Mouse (Mus musculus) midbrain, embryonic 10.5 days (tissue): Measurements from ENCODE around the gene Erbb2. TPM values are rescaled to one million over a fixed set of nuclear protein-coding genes. Genes with fewer than 3 reads are reported as not detected.

ENCODE experiments used
- DNase-seq: peaks from one replicate; pipeline ENCODE4 v3.0.0-alpha.2; 2017; ENCODE audit warnings: low spot score
- H3K27ac ChIP-seq: fragments of 300-500 bp; sonication (generic); replicated peaks from 2 replicates; pipeline ENCODE4 v1.5.1; 2016; ENCODE audit warnings: mild to moderate bottlenecking
- H3K27me3 ChIP-seq: fragments of 300-500 bp; sonication (generic); 2 replicates; pipeline ENCODE4 v1.6.1; 2016; ENCODE audit warnings: low read depth, mild to moderate bottlenecking; ENCODE audit not compliant: poor library complexity, severe bottlenecking
- H3K36me3 ChIP-seq: fragments of 300-500 bp; sonication (generic); 2 replicates; pipeline ENCODE4 v1.6.1; 2016; ENCODE audit warnings: mild to moderate bottlenecking, moderate library complexity
- H3K4me1 ChIP-seq: fragments of 300-500 bp; sonication (generic); 2 replicates; pipeline ENCODE4 v1.6.1; 2016
- H3K4me3 ChIP-seq: fragments of 300-500 bp; sonication (generic); 2 replicates; pipeline ENCODE4 v1.5.1; 2016; ENCODE audit warnings: mild to moderate bottlenecking, moderate library complexity
- H3K9me3 ChIP-seq: fragments of 300-500 bp; sonication (generic); replicated peaks from 2 replicates; pipeline ENCODE4 v1.6.1; 2016; ENCODE audit warnings: mild to moderate bottlenecking
- WGBS: fragments of 180-500 bp; shearing (Covaris S2); methylation state at CpG from one replicate; pipeline ENCODE4 v1.1.7; 2016; 5-methylcytosine and 5-hydroxymethylcytosine counted together
- polyA plus RNA-seq: library from polyadenylated mRNA; unstranded; fragments of >200 nt; fragmentation: Nextera tagmentation; extraction: Ambion mirVana; gene quantifications from 2 replicates; pipeline ENCODE4 v1.2.1, GENCODE M21; 2016

Erbb2 gene
- 21.8 and 22.4 TPM in 2 replicates for polyA plus RNA-seq

GRCm38 (mm10) chr11:98412273-98412796 is at the start of gene Erbb2:
Gene Erbb2 (plus strand): TSS chr11:98412470.
- Histone ChIP-seq H3K27ac (peak within 1 kb of the TSS; percentile 92), H3K27me3 (peaks cover 64% of the 10 kb centered on the region), H3K9me3 (no peaks in the 10 kb centered on the region), H3K4me1 (peaks cover 54% of the 10 kb centered on the region), H3K36me3 (no peaks in the 10 kb centered on the region), H3K4me3 (peak within 1 kb of the TSS; percentile 96)
- WGBS = under 1% methylated on average over 48 of the region's 49 CpGs
- DNase-seq = peak; percentile 85

DNA sequence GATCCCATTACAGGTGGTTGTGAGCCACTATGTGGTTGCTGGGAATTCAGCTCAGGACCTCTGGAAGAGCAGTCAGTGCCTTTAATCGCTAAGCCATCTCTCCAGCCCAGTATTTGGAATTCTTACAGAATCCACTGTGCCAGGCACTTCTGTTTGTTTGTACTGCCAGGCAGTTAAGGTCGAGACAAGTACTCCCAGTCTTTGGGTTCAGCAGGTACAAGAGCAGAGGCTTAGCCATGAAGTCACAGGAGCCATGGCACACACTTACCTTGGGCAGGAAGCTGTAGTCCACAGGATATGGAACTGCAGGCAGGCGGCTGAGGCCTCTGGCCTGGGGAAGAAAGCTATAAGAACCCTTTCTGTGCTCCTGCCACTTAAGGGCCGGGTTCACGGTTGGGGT is 48.5 kb upstream of the Erbb2 start:
- DNase-seq = no peak
- no peaks in the 10 kb centered on the region for H3K27me3 ChIP-seq
- H3K36me3 ChIP-seq = peaks cover 11% of the 10 kb centered on the region; the same call in 1 of the 2 replicates
- WGBS = 82% methylated on average over 5 of the region's 5 CpGs
- H3K9me3 ChIP-seq = no peaks in the 10 kb centered on the region
- peaks cover 42% of the 10 kb centered on the region for H3K4me1 ChIP-seq
- H3K4me3 ChIP-seq = no peak overlapping the region
- H3K27ac ChIP-seq = no peak overlapping the region

GRCm38 (mm10) chr11:98364410-98364809 is 47.9 kb upstream of the Erbb2 start:
- Histone ChIP-seq H3K4me3 (no peak overlapping the region), H3K27me3 (no peaks in the 10 kb centered on the region), H3K4me1 (peaks cover 41% of the 10 kb centered on the region), H3K36me3 (peaks cover 11% of the 10 kb centered on the region; the same call in 1 of the 2 replicates), H3K9me3 (no peaks in the 10 kb centered on the region), H3K27ac (no peak overlapping the region)
- DNase-seq = no peak
- 97% methylated on average over 5 of the region's 5 CpGs for WGBS

- H3K4me1 ChIP-seq = peaks cover 41% of the 10 kb centered on the region
- 84% methylated on average over 10 of the region's 10 CpGs for WGBS
- no peak for DNase-seq
- H3K27me3 ChIP-seq = no peaks in the 10 kb centered on the region
- H3K9me3 ChIP-seq = no peaks in the 10 kb centered on the region
- no peak overlapping the region for H3K4me3 ChIP-seq
- peaks cover 11% of the 10 kb centered on the region; the same call in 1 of the 2 replicates for H3K36me3 ChIP-seq
- H3K27ac ChIP-seq = no peak overlapping the region
Observed at GRCm38 (mm10) chr11:98366290-98366689, 46.0 kb upstream of the Erbb2 start.

GRCm38 (mm10) chr11:98367171-98367862 is 45.0 kb upstream of the Erbb2 start:
- DNase-seq = no peak
- WGBS = 86% methylated on average over 10 of the region's 10 CpGs
- H3K4me3 ChIP-seq = no peak overlapping the region
- H3K36me3 ChIP-seq = peaks cover 11% of the 10 kb centered on the region; the same call in 1 of the 2 replicates
- no peaks in the 10 kb centered on the region for H3K27me3 ChIP-seq
- H3K4me1 ChIP-seq = peaks cover 41% of the 10 kb centered on the region
- H3K9me3 ChIP-seq = no peaks in the 10 kb centered on the region
- H3K27ac ChIP-seq = no peak overlapping the region

DNA sequence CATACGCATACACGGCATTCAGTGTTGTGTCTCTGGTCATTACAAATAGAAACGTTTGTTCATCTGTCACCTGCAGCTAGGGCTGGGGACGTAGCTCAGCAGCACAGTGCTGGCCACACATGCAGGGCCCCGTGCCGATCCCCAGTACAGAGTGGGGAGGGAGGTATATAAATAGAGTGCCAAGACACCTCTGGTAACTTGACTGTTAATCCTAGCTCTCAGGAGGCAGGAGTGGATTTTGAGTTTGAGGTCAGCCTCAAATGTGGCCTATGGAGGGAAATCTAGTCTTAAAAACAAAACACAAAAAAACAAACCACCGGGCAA is 44.4 kb upstream of the Erbb2 start:
- Histone ChIP-seq H3K4me1 (peaks cover 41% of the 10 kb centered on the region), H3K9me3 (no peaks in the 10 kb centered on the region), H3K27me3 (no peaks in the 10 kb centered on the region), H3K36me3 (peaks cover 14% of the 10 kb centered on the region), H3K27ac (no peak overlapping the region), H3K4me3 (no peak overlapping the region)
- no peak for DNase-seq
- WGBS = 86% methylated on average over 7 of the region's 7 CpGs

- Histone ChIP-seq H3K27me3 (no peaks in the 10 kb centered on the region), H3K4me1 (peaks cover 44% of the 10 kb centered on the region), H3K4me3 (no peak overlapping the region), H3K27ac (no peak overlapping the region), H3K9me3 (no peaks in the 10 kb centered on the region), H3K36me3 (peaks cover 18% of the 10 kb centered on the region)
- no peak for DNase-seq
- 85% methylated on average over 6 of the region's 6 CpGs for WGBS
Observed at GRCm38 (mm10) chr11:98369337-98369736, 42.9 kb upstream of the Erbb2 start.

GRCm38 (mm10) chr11:98370588-98370987 is 41.7 kb upstream of the Erbb2 start:
- Histone ChIP-seq H3K36me3 (peaks cover 31% of the 10 kb centered on the region), H3K27me3 (no peaks in the 10 kb centered on the region), H3K9me3 (no peaks in the 10 kb centered on the region), H3K4me3 (peak overlapping the region; percentile 49; the same call in 1 of the 2 replicates), H3K4me1 (peaks cover 44% of the 10 kb centered on the region), H3K27ac (peak overlapping the region; percentile 92)
- WGBS = 87% methylated on average over 2 of the region's 2 CpGs
- no peak for DNase-seq

DNA sequence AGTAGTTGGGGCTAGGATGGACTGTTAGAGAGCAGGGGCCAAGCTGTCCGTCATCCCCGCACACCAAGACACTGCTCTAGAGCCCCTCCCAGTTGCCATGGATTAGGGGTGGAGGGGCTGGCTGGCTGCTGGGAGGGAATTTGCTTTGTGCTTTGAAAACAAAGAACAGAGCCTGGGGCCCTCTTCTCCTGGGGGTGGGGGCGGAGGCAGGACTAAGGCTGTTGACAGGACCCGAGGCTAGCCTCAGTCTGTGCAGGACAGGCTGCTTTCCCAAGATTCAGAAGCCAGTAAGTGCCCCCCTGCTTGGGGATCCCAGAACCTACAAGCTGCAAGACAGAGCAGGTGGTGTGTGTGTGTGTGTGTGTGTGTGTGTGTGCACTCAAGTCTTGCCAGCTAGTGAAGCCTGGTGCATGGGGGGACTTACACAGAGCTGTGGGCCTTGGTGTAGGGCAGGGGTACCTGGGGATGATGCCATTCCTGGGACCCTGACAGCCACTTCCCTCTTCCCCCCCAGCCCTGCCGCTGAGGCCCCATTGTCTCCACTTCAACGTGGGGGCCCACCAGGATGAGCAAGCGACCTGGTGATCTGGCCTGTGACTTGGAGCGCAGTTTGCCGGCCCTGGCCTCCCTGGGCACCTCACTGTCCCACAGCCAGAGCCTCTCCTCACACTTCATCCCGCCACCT is 40.6 kb upstream of the Erbb2 start:
- WGBS = 20% methylated on average over 10 of the region's 10 CpGs
- peak; percentile 78 for DNase-seq
- peak overlapping the region; percentile 49 for H3K4me3 ChIP-seq
- H3K4me1 ChIP-seq = peaks cover 44% of the 10 kb centered on the region
- H3K9me3 ChIP-seq = no peaks in the 10 kb centered on the region
- H3K27ac ChIP-seq = peak overlapping the region; percentile 92
- no peaks in the 10 kb centered on the region for H3K27me3 ChIP-seq
- peaks cover 37% of the 10 kb centered on the region for H3K36me3 ChIP-seq

GRCm38 (mm10) chr11:98372406-98372805 is 39.9 kb upstream of the Erbb2 start:
- H3K4me1 ChIP-seq = peaks cover 44% of the 10 kb centered on the region
- H3K27ac ChIP-seq = peak overlapping the region; percentile 92
- peaks cover 43% of the 10 kb centered on the region for H3K36me3 ChIP-seq
- no peaks in the 10 kb centered on the region for H3K27me3 ChIP-seq
- no peaks in the 10 kb centered on the region for H3K9me3 ChIP-seq
- WGBS = 4% methylated on average over 2 of the region's 2 CpGs
- peak; percentile 75 for DNase-seq
- peak overlapping the region; percentile 49 for H3K4me3 ChIP-seq

DNA sequence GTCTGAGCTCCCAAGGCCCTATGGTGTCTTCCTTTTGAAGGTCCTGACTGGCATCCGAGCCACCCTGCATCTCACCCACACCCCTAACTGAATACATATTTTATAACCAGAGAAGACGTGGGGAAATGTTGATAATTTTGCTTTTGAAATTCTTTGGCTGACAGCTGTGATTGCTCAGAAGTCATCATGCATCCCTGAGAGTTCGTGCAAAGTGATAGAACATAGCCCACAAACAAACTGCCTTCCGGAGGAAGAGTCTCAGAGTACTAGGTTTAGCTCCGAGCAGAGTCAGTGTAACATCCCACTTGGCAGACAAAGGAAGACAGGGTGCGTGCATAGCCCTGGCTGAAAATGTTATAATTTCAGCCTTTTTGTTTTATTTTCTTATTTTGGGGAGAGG is 39.0 kb upstream of the Erbb2 start:
- DNase-seq = no peak
- H3K27ac ChIP-seq = no peak overlapping the region; the same call in 1 of the 2 replicates
- H3K36me3 ChIP-seq = peaks cover 51% of the 10 kb centered on the region
- 90% methylated on average over 6 of the region's 6 CpGs for WGBS
- H3K27me3 ChIP-seq = no peaks in the 10 kb centered on the region
- H3K4me3 ChIP-seq = peak overlapping the region; percentile 49; the same call in 1 of the 2 replicates
- no peaks in the 10 kb centered on the region for H3K9me3 ChIP-seq
- H3K4me1 ChIP-seq = peaks cover 44% of the 10 kb centered on the region

DNA sequence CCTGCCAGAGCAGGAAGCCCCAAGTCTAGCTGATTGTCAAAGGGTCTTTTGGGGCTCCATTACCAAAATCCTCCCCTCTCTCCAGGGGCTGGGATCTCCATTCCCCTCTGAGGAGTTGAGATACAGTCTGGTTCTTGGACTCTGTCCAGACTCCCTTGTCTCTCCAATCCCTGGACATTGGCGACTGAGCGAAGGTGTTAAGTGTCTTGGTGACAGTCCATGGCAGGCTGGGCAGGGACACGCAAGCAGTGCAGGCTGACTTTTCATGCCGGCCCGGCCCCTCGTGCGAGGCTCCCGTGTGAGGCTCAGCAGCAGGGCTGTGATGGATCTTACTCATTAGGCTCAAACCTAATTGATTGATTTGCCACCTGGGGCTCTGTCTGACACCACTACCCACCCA is 38.0 kb upstream of the Erbb2 start:
- Histone ChIP-seq H3K27ac (no peak overlapping the region), H3K4me1 (peaks cover 41% of the 10 kb centered on the region), H3K27me3 (no peaks in the 10 kb centered on the region), H3K9me3 (no peaks in the 10 kb centered on the region), H3K36me3 (peaks cover 61% of the 10 kb centered on the region), H3K4me3 (no peak overlapping the region)
- no peak for DNase-seq
- 90% methylated on average over 8 of the region's 8 CpGs for WGBS

GRCm38 (mm10) chr11:98376756-98377155 is 35.5 kb upstream of the Erbb2 start:
- peaks cover 16% of the 10 kb centered on the region for H3K4me1 ChIP-seq
- DNase-seq = no peak
- H3K27me3 ChIP-seq = no peaks in the 10 kb centered on the region
- H3K9me3 ChIP-seq = no peaks in the 10 kb centered on the region
- WGBS = 68% methylated on average over 5 of the region's 5 CpGs
- H3K36me3 ChIP-seq = peaks cover 85% of the 10 kb centered on the region
- H3K27ac ChIP-seq = no peak overlapping the region
- H3K4me3 ChIP-seq = no peak overlapping the region
